Mouse (Mus musculus) cortical plate, adult 2 months (tissue): ENCODE data around the gene Aff3.

Experiments used
- CTCF ChIP-seq: fragments of 200-500 bp; IDR thresholded peaks from 2 replicates; pipeline ENCODE4 v1.5.1; 2011; ENCODE audit warnings: mild to moderate bottlenecking, control low read depth, low read length; ENCODE audit not compliant: insufficient read depth; ENCODE audit errors: extremely low read depth
- POLR2A ChIP-seq: fragments of 200-500 bp; IDR thresholded peaks from 2 replicates; pipeline ENCODE4 v1.6.1; 2011; ENCODE audit warnings: mild to moderate bottlenecking, low read length, control low read depth; ENCODE audit not compliant: insufficient read depth; ENCODE audit errors: extremely low read depth

DNA sequence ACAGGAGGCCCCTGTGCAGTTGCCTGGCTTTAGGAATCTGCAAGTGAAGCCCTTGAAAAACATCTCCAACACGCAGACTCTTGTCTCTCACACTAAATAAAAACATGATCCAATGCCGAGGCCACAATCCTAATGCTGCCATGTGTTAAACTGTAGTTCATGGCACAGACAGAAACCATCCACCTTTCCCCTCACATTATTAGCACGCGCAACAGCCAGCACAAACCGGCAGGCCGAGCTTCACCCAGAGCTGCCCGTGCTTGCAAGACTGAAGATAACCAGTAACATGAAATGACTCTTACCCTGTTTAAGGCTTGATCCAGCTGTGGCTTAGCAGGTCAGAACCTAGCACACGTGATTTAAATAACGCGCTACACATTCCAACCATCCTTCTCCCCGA, 360.4 kb downstream of the Aff3 start:
- no peak for TF ChIP-seq POLR2A
- no peak for TF ChIP-seq CTCF
